9 mouse cellular contexts compared by ENCODE assay signal in genomic region chr7:49120488-49120864, GRCm38 (mm10).
A peak's percentile ranks its signal among the peaks of the same experiment; 100 is the strongest.
DNase-seq lines count a peak whose midpoint lies in the region; ATAC-seq and TF ChIP-seq lines count a peak whose summit lies in the region.
"Had no signal": no experiment of that assay in that cellular context is flagged by ENCODE, and none has a peak within 500 bp of the region (broad histone marks: within the 10 kb centered on the region; RNA-seq: fewer than 3 reads in every experiment).

No protein-coding gene starts in this region.

- H3K9me3 ChIP-seq in heart, embryonic 11.5 days (replicated peaks; ENCODE audit: control insufficient read depth, low read length) = no peaks in the 10 kb centered on the region
- H3K9me3 ChIP-seq in limb, embryonic 14.5 days (ENCODE audit: control insufficient read depth, low read length) = no peaks in the 10 kb centered on the region

- H3K4me2 ChIP-seq in heart, embryonic 11.5 days = peak overlapping the region; percentile 53
- 0 out of 2 replicates have a peak overlapping the region, but pooled peaks have one; percentile 3 for H3K4me2 ChIP-seq in limb, embryonic 14.5 days (replicated peaks; ENCODE audit: low read depth, low read length, severe bottlenecking)

- 47% methylated on average over 6 of the region's 6 CpGs for WGBS in heart, embryonic 11.5 days (ENCODE audit: insufficient replicate concordance)
- 53% methylated on average over 6 of the region's 6 CpGs for WGBS in limb, embryonic 14.5 days

- H3K36me3 ChIP-seq in heart, embryonic 11.5 days (ENCODE audit: control insufficient read depth, insufficient read depth, low read length) = no peaks in the 10 kb centered on the region
- H3K36me3 ChIP-seq in limb, embryonic 14.5 days (ENCODE audit: control insufficient read depth, insufficient read depth, low read length) = no peaks in the 10 kb centered on the region

- H3K4me1 ChIP-seq in heart, embryonic 11.5 days (ENCODE audit: control insufficient read depth, insufficient read depth, low read length) = peaks cover 18% of the 10 kb centered on the region
- no peaks in the 10 kb centered on the region for H3K4me1 ChIP-seq in limb, embryonic 14.5 days (ENCODE audit: control insufficient read depth, insufficient read depth, low read length)

- DNase-seq in heart, adult 9 months (ENCODE audit: low spot score in 2 of 2) = no peak
- DNase-seq in right cerebral cortex, postnatal 25 days = peak; percentile 17
- DNase-seq in right cerebral cortex, postnatal 36 days (ENCODE audit: low spot score in 2 of 2) = no peak
- no peak for DNase-seq in limb, embryonic 14.5 days (ENCODE audit: low spot score)
- DNase-seq in adipocyte (ENCODE audit: low spot score) = no peak
- no peak for DNase-seq in testis, postnatal 10 days (ENCODE audit: low spot score)
- DNase-seq in layer of hippocampus, postnatal 25 days (ENCODE audit: extremely low spot score in 1 of 2, low spot score in 1 of 2) = no peak

- peak overlapping the region; percentile 22; the same call in 1 of the 2 replicates for H3K4me3 ChIP-seq in heart, embryonic 11.5 days (ENCODE audit: low read depth, low read length)
- no peak overlapping the region for H3K4me3 ChIP-seq in limb, embryonic 14.5 days (replicated peaks; ENCODE audit: low read length)

- peak overlapping the region; percentile 17; the same call in 1 of the 2 replicates for H3K9ac ChIP-seq in heart, embryonic 11.5 days (ENCODE audit: low read depth, low read length)
- H3K9ac ChIP-seq in limb, embryonic 14.5 days (ENCODE audit: low read depth, low read length, severe bottlenecking) = no peak overlapping the region

- no peak for TF ChIP-seq POLR2A in limb, embryonic 14.5 days (IDR thresholded peaks at IDR 0.05; ENCODE audit: borderline replicate concordance, extremely low read depth, insufficient read depth, insufficient read length)

- no peak overlapping the region for H3K27ac ChIP-seq in heart, embryonic 11.5 days (ENCODE audit: low read depth, low read length)
- H3K27ac ChIP-seq in limb, embryonic 14.5 days (replicated peaks; ENCODE audit: low read depth, low read length) = no peak overlapping the region

- no peak for ATAC-seq in heart, embryonic 11.5 days (replicated peaks; ENCODE audit: insufficient number of reproducible peaks, low FRiP score, low TSS enrichment)
- ATAC-seq in limb, embryonic 14.5 days (ENCODE audit: low FRiP score, low read depth) = no peak
- ATAC-seq: activated CD4-positive, CD25-positive, alpha-beta regulatory T cell, adult 4 months had no signal

- H3K27me3 ChIP-seq in heart, embryonic 11.5 days (ENCODE audit: control insufficient read depth, insufficient read depth, low read length) = peaks cover 2% of the 10 kb centered on the region; the same call in 1 of the 2 replicates
- H3K27me3 ChIP-seq in limb, embryonic 14.5 days (ENCODE audit: control insufficient read depth, insufficient read depth, low read length) = peaks cover 10% of the 10 kb centered on the region; the same call in 1 of the 2 replicates
